Mouse (Mus musculus) forelimb bud, embryonic 11.5 days (tissue): ENCODE data around the gene Plekhm3.

Source experiments
- DNase-seq: peaks from one replicate; pipeline ENCODE4 v3.0.0-alpha.2; 2012; ENCODE audit warnings: low read depth, low spot score

Gene Plekhm3

GRCm38 (mm10) chr1:64779415-64779814, 177.2 kb downstream of the Plekhm3 start:
- no peak for DNase-seq

DNA sequence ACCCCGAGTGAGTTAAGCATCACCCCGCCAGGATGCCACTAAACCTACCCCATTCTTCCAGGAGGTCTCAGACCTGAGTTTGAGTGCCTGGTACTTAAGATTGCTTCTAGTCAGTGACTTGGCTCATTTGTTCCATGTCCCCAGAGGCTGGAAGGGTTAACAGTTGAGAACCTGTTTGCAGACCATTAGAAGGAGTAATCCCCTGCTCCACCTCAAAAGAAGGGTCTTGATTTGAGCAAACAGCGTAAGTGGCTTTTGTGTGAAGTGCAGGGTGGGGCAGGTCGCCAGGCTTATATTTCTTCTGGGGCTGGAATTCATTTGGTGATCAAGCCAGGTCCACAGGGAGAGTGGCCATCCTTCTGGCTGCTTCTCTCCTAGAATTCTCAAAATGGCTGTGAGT, 183.3 kb downstream of the Plekhm3 start:
- no peak for DNase-seq

DNA sequence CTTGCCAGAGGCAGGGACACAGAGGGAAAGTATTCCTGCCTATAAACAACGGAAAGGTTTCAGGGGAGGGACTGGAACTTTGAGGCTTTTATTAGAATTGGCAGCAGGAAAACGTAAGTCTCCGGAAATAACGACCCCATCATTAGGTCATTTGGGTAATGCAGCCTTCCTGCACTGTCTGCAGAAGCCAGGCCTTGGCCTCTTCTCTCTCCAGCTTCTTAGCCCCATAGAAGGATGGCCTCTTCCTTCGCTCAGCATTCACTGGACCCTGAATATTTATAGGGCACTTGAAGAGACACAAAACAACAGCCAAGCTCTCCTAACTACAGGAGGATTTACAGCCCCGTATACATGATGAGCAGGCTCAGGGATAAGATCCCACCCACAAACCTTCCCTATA, 186.5 kb downstream of the Plekhm3 start:
- DNase-seq = no peak

- DNase-seq = no peak
These were observed 195.0 kb downstream of the Plekhm3 start for GRCm38 (mm10) chr1:64761646-64762045.

GRCm38 (mm10) chr1:64757766-64758165, 198.9 kb downstream of the Plekhm3 start:
- no peak for DNase-seq

GRCm38 (mm10) chr1:64757254-64757653, 199.4 kb downstream of the Plekhm3 start:
- no peak for DNase-seq

GRCm38 (mm10) chr1:64756640-64757030, 200.0 kb downstream of the Plekhm3 start:
- DNase-seq = no peak

DNA sequence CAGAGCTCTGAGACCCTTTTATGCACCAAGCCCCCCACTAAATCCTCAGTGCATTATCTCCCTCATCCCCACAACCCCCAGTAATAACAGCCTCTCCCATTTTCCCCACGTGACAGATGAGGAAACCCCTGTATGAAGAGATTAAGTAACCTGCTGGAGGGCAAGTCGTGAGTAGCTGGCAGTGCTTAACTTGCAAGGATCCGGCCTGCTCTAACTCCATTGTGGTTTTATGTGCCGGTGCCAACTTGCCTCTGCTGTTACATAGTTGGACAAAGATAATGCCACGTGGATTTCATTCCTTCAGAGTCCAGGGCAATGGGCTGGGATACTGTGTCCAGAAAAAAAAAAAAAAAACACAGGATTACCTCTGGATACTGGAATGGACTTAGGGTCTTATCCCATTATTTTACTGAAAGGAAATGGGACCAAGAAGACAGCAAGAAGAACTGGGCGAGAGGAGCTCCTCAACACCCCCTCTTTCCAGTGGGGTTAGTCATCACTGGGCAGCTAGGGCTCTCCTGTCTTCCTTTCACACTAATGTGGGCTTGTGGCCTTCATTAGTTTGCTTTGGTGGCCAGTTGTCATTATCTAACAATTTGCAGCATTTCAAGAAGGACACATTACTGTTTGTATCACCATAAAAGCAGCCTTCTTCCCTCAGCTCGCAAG, 200.5 kb downstream of the Plekhm3 start:
- no peak for DNase-seq

DNA sequence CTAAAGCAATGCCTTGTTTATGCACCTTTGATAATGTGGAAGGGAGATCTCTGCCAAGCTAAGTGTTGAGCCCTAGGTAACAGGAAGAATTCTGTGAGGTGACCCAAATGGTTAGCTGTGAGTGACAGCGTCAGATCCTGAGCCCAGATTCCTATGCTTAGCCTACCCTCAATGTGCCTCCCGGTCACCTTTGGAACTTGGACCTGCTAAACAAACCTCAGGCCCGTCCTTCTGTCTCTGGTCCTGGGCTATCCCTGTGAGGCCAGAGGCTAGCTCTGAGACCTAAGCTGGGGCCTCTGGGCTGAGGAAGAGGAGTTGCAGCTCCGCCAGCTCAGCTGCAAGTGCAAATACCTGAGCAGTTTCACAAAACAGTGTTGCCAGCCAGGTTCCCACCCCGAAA, 202.0 kb downstream of the Plekhm3 start:
- no peak for DNase-seq

GRCm38 (mm10) chr1:64753668-64754067, 203.0 kb downstream of the Plekhm3 start:
- DNase-seq = no peak

GRCm38 (mm10) chr1:64753109-64753508, 203.5 kb downstream of the Plekhm3 start:
- no peak for DNase-seq

GRCm38 (mm10) chr1:64744616-64745015, 212.0 kb downstream of the Plekhm3 start:
- DNase-seq = no peak

DNA sequence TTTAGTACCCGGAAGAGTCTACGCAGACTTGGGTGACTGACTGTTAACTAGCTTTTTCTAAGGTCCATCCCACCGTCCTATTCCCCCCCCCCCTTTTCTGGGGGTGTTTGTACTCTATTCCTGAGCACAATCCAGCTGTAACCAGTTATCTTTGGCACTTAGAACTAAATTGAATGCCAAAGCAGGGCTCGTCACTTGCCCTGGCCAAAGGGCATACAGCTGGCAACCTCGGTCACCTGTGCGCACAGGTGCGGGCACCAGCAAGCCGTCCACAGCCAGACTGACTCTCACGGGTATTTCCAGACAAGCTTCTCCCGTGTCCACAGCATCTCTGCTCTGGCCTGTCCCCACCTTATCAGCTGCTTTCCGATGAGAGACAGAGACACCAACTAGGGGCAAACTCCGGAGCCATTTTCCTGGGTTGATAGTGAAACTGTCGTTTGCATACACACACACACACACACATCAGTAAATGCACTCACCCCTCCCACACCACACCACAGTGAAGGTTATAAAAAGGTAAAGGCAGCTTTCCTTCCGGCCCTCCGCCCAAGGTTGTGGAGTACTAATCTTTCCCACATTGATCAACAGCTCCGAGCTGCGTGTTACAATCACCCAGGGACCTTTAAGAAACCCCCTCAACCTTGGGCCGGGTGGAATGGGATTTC, 213.7 kb downstream of the Plekhm3 start:
- DNase-seq = no peak

- peak; percentile 29 for DNase-seq
These were observed 218.0 kb downstream of the Plekhm3 start for GRCm38 (mm10) chr1:64738661-64739082.

DNA sequence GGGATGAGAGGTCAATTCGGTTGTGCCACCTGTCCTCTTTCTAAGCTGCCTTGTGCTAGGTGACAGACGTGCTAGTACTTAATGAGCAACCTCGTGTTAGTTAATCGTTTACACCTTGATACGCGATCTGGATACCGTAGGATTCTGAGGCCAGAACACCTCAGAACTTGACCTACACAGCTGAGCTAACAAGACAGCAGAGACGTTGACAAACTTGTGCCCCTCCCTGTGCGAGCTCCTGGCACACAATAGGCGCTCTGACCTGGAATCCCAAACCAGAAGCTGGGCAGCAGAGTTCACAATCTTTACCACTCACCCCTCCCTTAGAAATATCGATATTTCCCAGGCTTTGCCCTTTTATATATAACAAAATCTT, 218.5 kb downstream of the Plekhm3 start:
- no peak for DNase-seq

- DNase-seq = peak; percentile 96
These were observed 219.0 kb downstream of the Plekhm3 start, which contains the start of gene Fzd5 for GRCm38 (mm10) chr1:64737502-64738179. Gene Fzd5 (minus strand): TSS chr1:64737751.

GRCm38 (mm10) chr1:64736681-64737501, 219.7 kb downstream of the Plekhm3 start:
- DNase-seq = no peak
